Mouse (Mus musculus): ENCODE results near the gene Shisa6. TPM values are rescaled to one million over a fixed set of nuclear protein-coding genes. Genes with fewer than 3 reads are reported as not detected.
"Not testable (repeated sequence)": the region's sequence is repeated elsewhere in the genome, so short reads cannot be mapped to it uniquely, and the experiment has no call there.

The Shisa6 gene
- polyA plus RNA-seq, 1 experiment from 2014 or later = 1.8 TPM

GRCm38 (mm10) chr11:66426129-66426528, 99.6 kb downstream of the Shisa6 start:
- H3K9ac ChIP-seq (replicated peaks) = no peak overlapping the region
- no peaks in the 10 kb centered on the region for H3K27me3 ChIP-seq
- no peak for ATAC-seq (replicated peaks)
- no peak overlapping the region for H3K27ac ChIP-seq (replicated peaks)
- no peak overlapping the region for H3K4me3 ChIP-seq
- no peaks in the 10 kb centered on the region for H3K4me1 ChIP-seq
- 92% methylated on average over 6 of the region's 6 CpGs for WGBS
- no peaks in the 10 kb centered on the region for H3K9me3 ChIP-seq
- no peaks in the 10 kb centered on the region for H3K36me3 ChIP-seq
- H3K4me2 ChIP-seq (replicated peaks) = no peak overlapping the region

GRCm38 (mm10) chr11:66418216-66418615, 107.5 kb downstream of the Shisa6 start:
- H3K9ac ChIP-seq (replicated peaks) = no peak overlapping the region
- H3K27ac ChIP-seq (replicated peaks) = 0 out of 2 replicates have a peak overlapping the region, but pooled peaks have one; percentile 8
- H3K4me1 ChIP-seq = peaks cover 15% of the 10 kb centered on the region
- H3K36me3 ChIP-seq = no peaks in the 10 kb centered on the region
- no peaks in the 10 kb centered on the region for H3K9me3 ChIP-seq
- no peak overlapping the region for H3K4me3 ChIP-seq
- WGBS = 25% methylated on average over 3 of the region's 3 CpGs
- no peak for ATAC-seq (replicated peaks)
- H3K4me2 ChIP-seq (replicated peaks) = no peak overlapping the region
- no peaks in the 10 kb centered on the region for H3K27me3 ChIP-seq

- WGBS = 93% methylated on average over 6 of the region's 6 CpGs
- H3K36me3 ChIP-seq; H3K9ac ChIP-seq (replicated peaks); H3K4me2 ChIP-seq (replicated peaks); H3K4me1 ChIP-seq; H3K27ac ChIP-seq (replicated peaks); H3K27me3 ChIP-seq; H3K9me3 ChIP-seq; ATAC-seq (replicated peaks); H3K4me3 ChIP-seq: not testable (repeated sequence)
These were observed 117.0 kb downstream of the Shisa6 start for GRCm38 (mm10) chr11:66408721-66409120.

DNA sequence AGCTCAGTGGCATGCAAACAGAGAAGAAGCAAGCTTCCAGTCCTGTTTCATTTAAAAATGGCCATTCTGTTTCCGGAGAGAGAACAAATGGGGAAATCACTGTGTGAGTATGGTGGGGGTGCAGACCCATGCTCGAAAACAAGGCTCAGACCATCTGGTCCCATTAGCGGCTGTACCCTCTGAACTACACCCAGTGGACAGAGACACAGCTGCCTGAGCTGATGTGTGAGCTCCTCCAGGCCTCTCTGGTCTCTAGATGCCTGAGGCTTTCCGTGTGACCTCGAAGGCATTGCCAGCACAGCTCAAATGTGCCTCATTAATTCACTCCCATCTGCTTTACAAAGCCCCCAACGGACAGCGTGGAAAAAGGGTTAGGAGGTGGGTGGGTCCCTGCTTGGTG, 125.7 kb downstream of the Shisa6 start:
- H3K27ac ChIP-seq (replicated peaks) = no peak overlapping the region
- no peaks in the 10 kb centered on the region for H3K9me3 ChIP-seq
- WGBS = 45% methylated on average over 7 of the region's 7 CpGs
- H3K9ac ChIP-seq (replicated peaks) = no peak overlapping the region
- no peak overlapping the region for H3K4me3 ChIP-seq
- no peak for ATAC-seq (replicated peaks)
- H3K27me3 ChIP-seq = no peaks in the 10 kb centered on the region
- H3K4me1 ChIP-seq = no peaks in the 10 kb centered on the region
- H3K36me3 ChIP-seq = no peaks in the 10 kb centered on the region
- H3K4me2 ChIP-seq (replicated peaks) = no peak overlapping the region

DNA sequence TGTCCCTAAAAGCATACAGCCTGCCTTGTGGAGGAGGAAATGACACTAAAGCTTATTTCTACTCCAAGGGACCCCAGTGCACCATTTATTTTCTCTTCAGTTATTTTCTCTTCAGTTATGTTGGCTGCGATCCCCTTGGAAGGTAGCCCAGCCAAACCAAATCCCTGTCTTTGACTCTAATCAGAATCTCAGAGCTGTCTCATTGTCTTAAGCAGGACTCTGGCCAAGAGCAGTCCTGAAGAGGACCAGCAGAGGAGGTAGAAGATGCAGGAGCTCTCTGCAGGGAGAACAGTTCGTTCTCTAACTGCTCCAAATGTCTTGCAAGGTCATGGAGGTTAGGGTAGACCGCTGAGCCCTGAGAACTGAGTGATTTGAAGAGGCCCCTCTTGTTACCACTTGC, 138.2 kb downstream of the Shisa6 start:
- Histone ChIP-seq H3K27ac (replicated peaks) (no peak overlapping the region), H3K9me3 (no peaks in the 10 kb centered on the region), H3K4me1 (no peaks in the 10 kb centered on the region), H3K9ac (replicated peaks) (no peak overlapping the region), H3K27me3 (no peaks in the 10 kb centered on the region), H3K4me3 (no peak overlapping the region), H3K36me3 (no peaks in the 10 kb centered on the region), H3K4me2 (replicated peaks) (no peak overlapping the region)
- no peak for ATAC-seq (replicated peaks)
- WGBS = 59% methylated on average over 3 of the region's 3 CpGs

- no peaks in the 10 kb centered on the region for H3K27me3 ChIP-seq
- no peak overlapping the region for H3K4me3 ChIP-seq
- H3K4me1 ChIP-seq = no peaks in the 10 kb centered on the region
- no peak overlapping the region for H3K9ac ChIP-seq (replicated peaks)
- H3K9me3 ChIP-seq = no peaks in the 10 kb centered on the region
- no peak overlapping the region for H3K27ac ChIP-seq (replicated peaks)
- H3K4me2 ChIP-seq (replicated peaks) = no peak overlapping the region
- WGBS = 69% methylated on average over 3 of the region's 3 CpGs
- ATAC-seq (replicated peaks) = no peak
- no peaks in the 10 kb centered on the region for H3K36me3 ChIP-seq
These were observed 154.0 kb downstream of the Shisa6 start for GRCm38 (mm10) chr11:66371796-66372195.

DNA sequence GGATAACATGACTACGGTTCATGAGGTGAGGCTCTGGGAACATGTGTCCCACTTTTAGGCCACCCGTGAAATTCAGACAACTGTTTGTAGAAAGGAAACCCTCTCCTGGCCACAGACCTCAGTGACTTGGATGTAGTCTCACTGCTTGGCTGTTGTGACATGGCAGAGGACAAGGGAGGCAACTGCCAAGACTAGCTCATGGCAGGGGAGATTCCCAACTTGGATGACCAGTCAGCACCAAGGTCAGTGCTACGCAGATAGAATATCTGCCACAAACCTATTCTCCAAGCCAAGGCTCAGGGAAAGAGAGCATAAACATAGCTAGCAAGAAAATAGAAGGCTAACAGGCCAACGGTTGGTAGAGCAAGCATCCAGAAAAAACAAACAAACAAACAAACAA, 156.0 kb downstream of the Shisa6 start:
- no peak overlapping the region for H3K27ac ChIP-seq (replicated peaks)
- WGBS = 93% methylated on average over 4 of the region's 4 CpGs
- no peaks in the 10 kb centered on the region for H3K36me3 ChIP-seq
- no peaks in the 10 kb centered on the region for H3K4me1 ChIP-seq
- no peak overlapping the region for H3K4me3 ChIP-seq
- no peak overlapping the region for H3K9ac ChIP-seq (replicated peaks)
- ATAC-seq (replicated peaks) = no peak
- no peaks in the 10 kb centered on the region for H3K27me3 ChIP-seq
- H3K9me3 ChIP-seq = no peaks in the 10 kb centered on the region
- no peak overlapping the region for H3K4me2 ChIP-seq (replicated peaks)

DNA sequence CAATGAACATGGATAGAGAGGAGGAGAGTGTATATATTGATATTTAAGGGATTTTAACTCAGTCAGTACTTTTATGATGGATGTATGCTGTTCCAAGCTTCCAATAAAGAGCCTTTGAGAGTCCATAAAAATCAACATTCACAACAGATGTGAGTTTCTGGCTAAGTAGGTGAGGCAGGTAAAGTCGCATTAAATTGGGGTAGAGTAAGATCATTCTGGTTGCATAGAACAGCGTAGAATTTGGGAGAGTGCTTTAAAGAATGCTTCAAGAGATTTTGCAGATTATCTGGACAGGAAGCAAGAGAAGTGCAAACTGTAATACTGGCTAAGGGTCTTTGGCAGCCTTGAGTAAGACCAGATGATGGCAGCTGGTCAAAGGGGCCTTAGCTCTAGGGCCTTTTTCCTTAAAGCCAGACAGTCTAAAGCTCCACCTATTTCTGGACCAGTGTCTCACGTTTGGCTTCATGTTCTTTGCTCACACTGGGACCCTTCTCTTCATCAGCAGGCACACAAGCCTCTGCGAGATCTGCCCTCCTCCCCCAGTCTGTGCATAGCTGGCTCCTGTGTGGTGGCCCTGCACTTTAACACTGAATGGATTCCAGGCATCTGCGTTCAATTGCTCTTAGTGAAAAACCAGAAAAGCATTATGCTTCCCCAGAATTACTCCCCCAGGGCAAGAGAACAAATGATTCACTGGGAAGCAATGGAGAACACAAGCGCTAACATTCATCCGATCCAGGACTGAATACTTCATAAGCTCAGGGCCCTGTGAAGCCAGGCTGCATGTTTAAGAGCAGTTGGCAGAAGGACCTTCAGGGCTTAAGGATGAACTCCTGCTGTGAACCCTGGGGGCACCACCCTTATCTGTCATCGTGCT, 158.7 kb downstream of the Shisa6 start:
- no peak overlapping the region for H3K27ac ChIP-seq (replicated peaks)
- H3K36me3 ChIP-seq = no peaks in the 10 kb centered on the region
- H3K4me2 ChIP-seq (replicated peaks) = no peak overlapping the region
- ATAC-seq (replicated peaks) = no peak
- no peak overlapping the region for H3K9ac ChIP-seq (replicated peaks)
- H3K4me1 ChIP-seq = no peaks in the 10 kb centered on the region
- no peaks in the 10 kb centered on the region for H3K9me3 ChIP-seq
- no peak overlapping the region for H3K4me3 ChIP-seq
- WGBS = 58% methylated on average over 8 of the region's 8 CpGs
- no peaks in the 10 kb centered on the region for H3K27me3 ChIP-seq

DNA sequence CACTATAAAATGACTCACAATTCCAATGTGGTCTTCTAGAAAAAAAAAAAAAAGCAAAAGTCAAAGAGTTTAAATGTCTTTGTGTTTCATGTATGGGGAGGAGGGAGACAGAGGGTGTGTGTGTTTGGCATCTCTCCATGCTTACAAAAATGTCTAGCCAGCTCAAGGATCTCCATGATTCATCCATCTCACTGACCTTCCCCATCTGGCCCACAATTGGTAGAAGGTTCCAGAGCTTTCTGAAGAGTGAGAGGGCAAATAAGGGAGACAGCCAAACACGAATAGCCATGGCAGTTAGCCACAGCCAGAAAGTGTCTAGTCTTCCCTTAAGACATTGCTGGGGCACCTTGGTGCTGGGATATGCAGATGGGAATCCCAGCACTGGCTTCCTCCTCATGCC, 166.0 kb downstream of the Shisa6 start:
- H3K4me2 ChIP-seq (replicated peaks) = no peak overlapping the region
- H3K9ac ChIP-seq (replicated peaks) = no peak overlapping the region
- no peaks in the 10 kb centered on the region for H3K36me3 ChIP-seq
- H3K4me3 ChIP-seq = no peak overlapping the region
- H3K9me3 ChIP-seq = no peaks in the 10 kb centered on the region
- H3K27ac ChIP-seq (replicated peaks) = no peak overlapping the region
- H3K27me3 ChIP-seq = no peaks in the 10 kb centered on the region
- ATAC-seq (replicated peaks) = no peak
- 85% methylated on average over 1 of the region's 1 CpGs for WGBS
- no peaks in the 10 kb centered on the region for H3K4me1 ChIP-seq

- H3K4me3 ChIP-seq = no peak overlapping the region
- no peak for ATAC-seq (replicated peaks)
- no peak overlapping the region for H3K9ac ChIP-seq (replicated peaks)
- no peaks in the 10 kb centered on the region for H3K27me3 ChIP-seq
- no peaks in the 10 kb centered on the region for H3K36me3 ChIP-seq
- 0 out of 2 replicates have a peak, but pooled peaks cover 5% of the 10 kb centered on the region for H3K4me1 ChIP-seq
- H3K4me2 ChIP-seq (replicated peaks) = no peak overlapping the region
- 38% methylated on average over 3 of the region's 3 CpGs for WGBS
- no peak overlapping the region; the same call in 1 of the 2 replicates for H3K27ac ChIP-seq (replicated peaks)
- H3K9me3 ChIP-seq = no peaks in the 10 kb centered on the region
These were observed 180.9 kb downstream of the Shisa6 start for GRCm38 (mm10) chr11:66344822-66345221.

GRCm38 (mm10) chr11:66336313-66336712, 189.5 kb downstream of the Shisa6 start:
- no peak overlapping the region for H3K4me2 ChIP-seq (replicated peaks)
- H3K4me3 ChIP-seq = no peak overlapping the region
- H3K27me3 ChIP-seq = no peaks in the 10 kb centered on the region
- no peak for ATAC-seq (replicated peaks)
- no peak overlapping the region for H3K27ac ChIP-seq (replicated peaks)
- no peak overlapping the region for H3K9ac ChIP-seq (replicated peaks)
- no peaks in the 10 kb centered on the region for H3K4me1 ChIP-seq
- no peaks in the 10 kb centered on the region for H3K36me3 ChIP-seq
- H3K9me3 ChIP-seq = no peaks in the 10 kb centered on the region

- Histone ChIP-seq H3K9ac (replicated peaks) (no peak overlapping the region), H3K4me2 (replicated peaks) (no peak overlapping the region), H3K27me3 (no peaks in the 10 kb centered on the region), H3K36me3 (no peaks in the 10 kb centered on the region), H3K4me3 (no peak overlapping the region), H3K4me1 (no peaks in the 10 kb centered on the region; the same call in 1 of the 2 replicates), H3K27ac (replicated peaks) (peak overlapping the region; percentile 54), H3K9me3 (no peaks in the 10 kb centered on the region)
- WGBS = 18% methylated on average over 7 of the region's 7 CpGs
- peak; percentile 29; the same call in 1 of the 2 replicates for ATAC-seq (replicated peaks)
These were observed 213.0 kb downstream of the Shisa6 start for GRCm38 (mm10) chr11:66312764-66313163.

GRCm38 (mm10) chr11:66304396-66304795, 221.4 kb downstream of the Shisa6 start:
- Histone ChIP-seq H3K4me1 (no peaks in the 10 kb centered on the region), H3K27ac (replicated peaks) (no peak overlapping the region), H3K4me2 (replicated peaks) (no peak overlapping the region), H3K9ac (replicated peaks) (no peak overlapping the region), H3K9me3 (no peaks in the 10 kb centered on the region), H3K4me3 (no peak overlapping the region), H3K27me3 (no peaks in the 10 kb centered on the region), H3K36me3 (no peaks in the 10 kb centered on the region)
- no peak for ATAC-seq (replicated peaks)
- 57% methylated on average over 1 of the region's 1 CpGs for WGBS
